Mouse (Mus musculus) brain, embryonic 14.5 days (tissue): ENCODE measurements around the gene Sik3. TPM values are rescaled to one million over a fixed set of nuclear protein-coding genes. Genes with fewer than 3 reads are reported as not detected.

ENCODE experiments used
- DNase-seq: peaks from one replicate; pipeline ENCODE4 v3.0.0-alpha.2; 2011; ENCODE audit warnings: low read depth
- CTCF ChIP-seq: fragments of 200-500 bp; IDR thresholded peaks from 2 replicates; pipeline ENCODE4 v1.5.1; 2012; ENCODE audit warnings: inconsistent platforms, mild to moderate bottlenecking, moderate library complexity, borderline replicate concordance; ENCODE audit not compliant: insufficient read depth, insufficient read length; ENCODE audit errors: extremely low read depth
- POLR2A ChIP-seq: fragments of 200-500 bp; IDR thresholded peaks from 2 replicates; pipeline ENCODE4 v1.6.1; 2012; ENCODE audit warnings: mild to moderate bottlenecking, inconsistent platforms, borderline replicate concordance; ENCODE audit not compliant: poor library complexity, insufficient read depth, insufficient read length, severe bottlenecking; ENCODE audit errors: extremely low read depth
- polyA plus RNA-seq: library from polyadenylated mRNA; depleted of rRNA; stranded (reverse); fragments of >200 nt; gene quantifications from 2 replicates; pipeline ENCODE4 v1.2.3, GENCODE M21; 2012

Sik3 gene
- polyA plus RNA-seq, 1 experiment: 24.5 TPM

- no peak for TF ChIP-seq CTCF
- TF ChIP-seq POLR2A: no peak
- no peak for DNase-seq
These were observed 197.9 kb downstream of the Sik3 start for GRCm38 (mm10) chr9:46210473-46210872.

GRCm38 (mm10) chr9:46214276-46214675 is 201.7 kb downstream of the Sik3 start:
- no peak for TF ChIP-seq CTCF
- TF ChIP-seq POLR2A: no peak
- DNase-seq: no peak

- DNase-seq: no peak
- no peak for TF ChIP-seq CTCF
These were observed 202.3 kb downstream of the Sik3 start for GRCm38 (mm10) chr9:46214946-46215337.

- no peak for DNase-seq
- TF ChIP-seq CTCF: no peak
- TF ChIP-seq POLR2A: no peak
These were observed 203.0 kb downstream of the Sik3 start for GRCm38 (mm10) chr9:46215338-46216322.

- no peak for TF ChIP-seq POLR2A
- no peak for TF ChIP-seq CTCF
- no peak for DNase-seq
These were observed 204.3 kb downstream of the Sik3 start for GRCm38 (mm10) chr9:46216744-46217470.

- no peak for TF ChIP-seq CTCF
- no peak for TF ChIP-seq POLR2A
- DNase-seq: no peak
These were observed 205.6 kb downstream of the Sik3 start for GRCm38 (mm10) chr9:46218176-46218575.

- no peak for DNase-seq
These were observed 210.5 kb downstream of the Sik3 start for GRCm38 (mm10) chr9:46223090-46223489.

GRCm38 (mm10) chr9:46224101-46224500 is 211.5 kb downstream of the Sik3 start:
- DNase-seq: no peak
- TF ChIP-seq CTCF: no peak
- no peak for TF ChIP-seq POLR2A

More at GRCm38 (mm10) chr9:46223090-46223489, 210.5 kb downstream of the Sik3 start:
- TF ChIP-seq CTCF (no peak), POLR2A (no peak)

- no peak for DNase-seq
- no peak for TF ChIP-seq CTCF
- TF ChIP-seq POLR2A: no peak
These were observed 212.5 kb downstream of the Sik3 start for GRCm38 (mm10) chr9:46224945-46225660.

GRCm38 (mm10) chr9:46227064-46227614 is 214.5 kb downstream of the Sik3 start:
- no peak for DNase-seq
- TF ChIP-seq POLR2A (no peak), CTCF (no peak)

GRCm38 (mm10) chr9:46228491-46228890 is 215.9 kb downstream of the Sik3 start, which contains the start of gene Apoa1:
TSS of gene Apoa1 (plus strand) at chr9:46228580.
- TF ChIP-seq POLR2A (no peak), CTCF (no peak)
- no peak for DNase-seq
